Mouse (Mus musculus) left cerebral cortex, postnatal 14 days (tissue): Measurements from ENCODE around the gene Tekt5. TPM values are rescaled to one million over a fixed set of nuclear protein-coding genes. Genes with fewer than 3 reads are reported as not detected.

ENCODE experiments used
- DNase-seq, 2 experiments: peaks; one replicate each; pipeline ENCODE4 v3.0.0; 2021 to 2022; ENCODE audit warnings: low spot score in 2 of 2, mixed read lengths in 1 of 2
- intact Hi-C: fragments of 180-260 bp; cut with DNase I; formaldehyde crosslinking; loops from one replicate; pipeline ENCODE4 v1.15.1; 2025
- total RNA-seq, 2 experiments: library from RNA; stranded (reverse); gene quantifications; 2 replicates each; pipeline ENCODE4 v1.2.3; 2021

Gene Tekt5
- total RNA-seq, 2 experiments from 2014 or later = 4.1 to 6.5 TPM

GRCm38 (mm10) chr16:10388634-10389365, 6.5 kb downstream of the Tekt5 start:
- DNase-seq = no peak
- intact Hi-C loops = no loop called here

GRCm38 (mm10) chr16:10385261-10385660, 10.0 kb downstream of the Tekt5 start:
- no peak for DNase-seq
- intact Hi-C loops = no loop called here

GRCm38 (mm10) chr16:10384544-10384943, 10.7 kb downstream of the Tekt5 start:
- intact Hi-C loops = loop anchor here (5.0 kb wide), 1 partner anchor 47 kb away; no protein-coding TSS in a partner anchor
- no peak for DNase-seq

DNA sequence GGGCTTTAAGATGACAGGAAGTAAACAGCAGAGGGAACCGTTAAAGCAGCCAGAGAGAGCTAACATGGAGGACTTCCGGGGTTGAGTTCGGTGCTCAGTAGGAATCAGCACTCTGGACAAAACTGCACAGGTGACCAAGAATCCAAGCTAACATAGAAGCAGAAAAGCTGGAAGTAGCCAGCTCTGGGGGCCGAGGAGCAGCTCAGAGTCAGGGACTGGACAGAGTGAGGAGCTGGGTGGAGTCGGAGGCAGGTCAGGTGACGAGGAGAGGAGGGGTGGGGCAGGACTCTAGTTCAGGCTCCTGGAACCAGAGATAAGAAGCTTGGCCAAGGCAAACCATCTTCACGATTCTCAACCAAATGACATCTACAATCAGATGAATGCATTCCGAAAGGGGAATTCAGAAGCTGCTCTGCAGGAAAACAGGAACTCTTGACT, 11.2 kb downstream of the Tekt5 start:
- no peak for DNase-seq

DNA sequence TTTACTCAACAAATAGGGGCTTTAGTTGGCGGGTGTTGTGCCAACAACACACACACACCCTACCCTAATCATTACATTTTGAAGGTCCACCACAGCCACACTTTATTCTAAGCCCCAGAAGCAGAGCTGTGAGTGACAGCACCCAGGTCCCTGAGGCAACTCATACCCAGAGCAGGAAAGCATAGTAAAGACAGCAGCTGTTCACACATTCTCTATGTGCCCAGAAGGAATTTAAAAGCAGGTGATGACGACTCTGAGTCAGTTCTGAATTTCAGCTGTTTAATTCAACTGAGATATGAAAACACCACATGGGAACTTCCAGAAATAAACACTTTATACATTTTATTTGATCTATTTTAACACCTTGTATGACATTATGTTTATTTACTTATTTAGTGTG, 15.8 kb downstream of the Tekt5 start:
- peak; percentile 43 to 70 for DNase-seq
- intact Hi-C loops = no loop called here

More for the DNA sequence above, 11.2 kb downstream of the Tekt5 start:
- intact Hi-C loops = loop anchor here (5.0 kb wide), 1 partner anchor 47 kb away; no protein-coding TSS in a partner anchor

- intact Hi-C loops = no loop called here
- DNase-seq = no peak
Observed at GRCm38 (mm10) chr16:10377286-10377685, 18.0 kb downstream of the Tekt5 start.

GRCm38 (mm10) chr16:10374254-10375011, 20.9 kb downstream of the Tekt5 start:
- DNase-seq = peak; percentile 28 to 42
- intact Hi-C loops = no loop called here

GRCm38 (mm10) chr16:10372372-10372771, 22.9 kb downstream of the Tekt5 start:
- DNase-seq = no peak
- intact Hi-C loops = no loop called here

- intact Hi-C loops = no loop called here
- DNase-seq = no peak
Observed at GRCm38 (mm10) chr16:10369996-10370395, 25.3 kb downstream of the Tekt5 start.

DNA sequence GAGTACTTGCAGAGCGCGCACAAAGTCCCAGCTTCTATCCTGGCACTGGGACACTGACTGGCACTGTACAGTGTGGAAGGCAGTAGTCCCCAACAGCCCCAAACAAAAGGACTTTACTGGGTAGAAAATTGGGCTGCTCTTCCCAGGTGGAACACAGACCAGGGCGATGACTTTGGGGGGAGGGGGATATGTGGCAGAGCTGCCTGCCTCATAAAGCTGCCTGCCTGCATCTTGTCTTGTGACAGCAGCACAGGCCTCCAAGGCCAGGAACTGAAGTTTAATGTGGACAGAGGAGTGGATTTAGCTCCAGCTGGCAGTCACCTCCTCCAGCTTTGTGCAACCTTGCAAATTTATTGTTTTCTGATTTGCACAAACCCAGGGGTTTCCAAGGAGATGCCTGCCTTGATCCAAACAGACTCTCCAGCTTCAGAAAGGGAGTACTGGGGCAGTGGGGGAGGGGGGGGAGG, 25.8 kb downstream of the Tekt5 start:
- DNase-seq = peak in 1 of 2 experiments; percentile 34
- intact Hi-C loops = no loop called here

- DNase-seq = peak; percentile 45 to 64
- intact Hi-C loops = no loop called here
Observed at GRCm38 (mm10) chr16:10366240-10367217, 28.8 kb downstream of the Tekt5 start.

DNA sequence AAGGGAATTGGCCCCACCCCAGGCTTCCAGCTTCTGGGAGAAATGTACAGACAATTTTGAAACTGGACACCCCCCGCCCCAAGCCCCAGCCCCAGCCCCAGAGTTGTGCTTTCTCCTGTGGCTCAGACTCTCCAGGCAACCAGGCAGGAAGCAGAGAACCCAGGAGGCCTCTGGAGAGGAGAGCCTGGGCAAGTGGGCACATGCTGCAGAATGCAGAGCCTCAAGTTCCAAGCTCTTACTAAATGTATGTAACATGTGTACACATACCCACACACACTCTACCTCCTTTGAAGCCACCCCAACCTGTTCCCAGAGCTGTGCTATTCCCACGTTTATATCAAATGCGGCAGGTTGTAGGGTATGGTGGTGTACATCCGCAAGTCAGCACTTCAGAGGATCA, 29.5 kb downstream of the Tekt5 start:
- no peak for DNase-seq
- intact Hi-C loops = no loop called here

DNA sequence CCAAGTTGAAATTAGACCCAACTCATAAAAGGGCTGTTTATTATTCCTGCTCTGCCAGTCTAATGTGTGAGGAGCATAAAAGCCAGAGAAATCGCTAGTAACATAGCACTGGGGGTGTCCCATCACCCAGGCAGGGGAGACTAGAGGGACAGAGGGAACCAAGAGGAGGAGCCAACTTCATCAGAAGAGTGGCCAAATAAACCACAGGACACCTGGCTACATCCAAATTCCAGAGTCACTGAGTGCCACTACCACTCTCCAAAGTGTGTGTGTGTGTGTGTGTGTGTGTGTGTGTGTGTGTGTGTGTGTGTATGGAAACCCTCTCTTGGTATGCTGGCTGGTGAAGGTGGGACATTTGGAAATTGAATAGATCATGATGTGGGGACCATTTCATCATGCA, 32.2 kb downstream of the Tekt5 start:
- no peak for DNase-seq
- intact Hi-C loops = no loop called here

- intact Hi-C loops = no loop called here
- no peak for DNase-seq
Observed at GRCm38 (mm10) chr16:10359241-10359640, 36.0 kb downstream of the Tekt5 start.

- no peak for DNase-seq
- intact Hi-C loops = no loop called here
Observed at GRCm38 (mm10) chr16:10358010-10358934, 37.0 kb downstream of the Tekt5 start.

- peak; percentile 55 to 75 for DNase-seq
- intact Hi-C loops = no loop called here
Observed at GRCm38 (mm10) chr16:10355004-10355403, 40.3 kb downstream of the Tekt5 start.

- no peak for DNase-seq
- intact Hi-C loops = no loop called here
Observed at GRCm38 (mm10) chr16:10351050-10351636, 44.1 kb downstream of the Tekt5 start.

GRCm38 (mm10) chr16:10349876-10350275, 45.4 kb downstream of the Tekt5 start:
- DNase-seq = peak in 1 of 2 experiments; percentile 37
- intact Hi-C loops = no loop called here
